Mouse (Mus musculus) heart, embryonic 11.5 days (tissue): ENCODE data around the gene Mccc2. TPM values are rescaled to one million over a fixed set of nuclear protein-coding genes. Genes with fewer than 3 reads are reported as not detected.
"Not testable (repeated sequence)": the region's sequence is repeated elsewhere in the genome, so short reads cannot be mapped to it uniquely, and the experiment has no call there.

Source experiments
- ATAC-seq: fragments of 200-750 bp; cut with Nextera tagmentation; replicated peaks from 2 replicates; pipeline ENCODE4 v1.8.0; 2017; ENCODE audit warnings: moderate library complexity; ENCODE audit not compliant: insufficient number of reproducible peaks, low FRiP score, low TSS enrichment
- H3K27ac ChIP-seq: fragments of 300-500 bp; sonication (generic); 2 replicates; pipeline ENCODE4 v1.5.1; 2014; ENCODE audit warnings: mild to moderate bottlenecking, low read depth, low read length
- H3K27me3 ChIP-seq: fragments of 300-500 bp; sonication (generic); 2 replicates; pipeline ENCODE4 v1.6.1; 2014; ENCODE audit warnings: mild to moderate bottlenecking, low read length, mixed read lengths; ENCODE audit not compliant: control insufficient read depth, insufficient read depth
- H3K36me3 ChIP-seq: fragments of 300-500 bp; sonication (generic); 2 replicates; pipeline ENCODE4 v1.6.1; 2014; ENCODE audit warnings: mild to moderate bottlenecking, low read length, moderate library complexity, mixed read lengths; ENCODE audit not compliant: control insufficient read depth, insufficient read depth
- H3K4me1 ChIP-seq: fragments of 300-500 bp; sonication (generic); 2 replicates; pipeline ENCODE4 v1.6.1; 2014; ENCODE audit warnings: low read length; ENCODE audit not compliant: control insufficient read depth, insufficient read depth
- H3K4me2 ChIP-seq: fragments of 300-500 bp; sonication (generic); 2 replicates; pipeline ENCODE4 v1.6.1; 2014; ENCODE audit warnings: mild to moderate bottlenecking, moderate library complexity
- H3K4me3 ChIP-seq: fragments of 300-500 bp; sonication (generic); 2 replicates; pipeline ENCODE4 v1.5.1; 2014; ENCODE audit warnings: low read depth, low read length
- H3K9ac ChIP-seq: fragments of 300-500 bp; sonication (generic); 2 replicates; pipeline ENCODE4 v1.6.1; 2014; ENCODE audit warnings: mild to moderate bottlenecking, low read depth, low read length, moderate library complexity
- H3K9me3 ChIP-seq: fragments of 300-500 bp; sonication (generic); replicated peaks from 2 replicates; pipeline ENCODE4 v1.6.1; 2016; ENCODE audit warnings: low read length; ENCODE audit not compliant: control insufficient read depth
- whole genome bisulfite sequencing: fragments of 180-500 bp; shearing (Covaris S2); extraction: QIAGEN DNeasy Blood & Tissue Kit; methylation state at CpG from one replicate; pipeline ENCODE4 v1.1.7; 2014; ENCODE audit not compliant: insufficient replicate concordance; 5-methylcytosine and 5-hydroxymethylcytosine counted together
- polyA plus RNA-seq: library from polyadenylated mRNA; unstranded; fragments of >200 nt; fragmentation: Nextera tagmentation; extraction: Ambion mirVana; gene quantifications from 2 replicates; pipeline ENCODE4 v1.2.1, GENCODE M21; 2014

The Mccc2 gene
- polyA plus RNA-seq = 31.0 and 34.2 TPM in 2 replicates

GRCm38 (mm10) chr13:100014906-100015895 lies at the start of gene Mccc2:
Mccc2 (minus strand) TSS chr13:100015639.
- peak within 1 kb of the TSS; percentile 94 for H3K4me2 ChIP-seq
- 3% methylated on average over 47 of the region's 47 CpGs for WGBS
- ATAC-seq = peak; percentile 100
- no peaks in the 10 kb centered on the region for H3K27me3 ChIP-seq
- peak within 1 kb of the TSS; percentile 86 for H3K9ac ChIP-seq
- H3K4me3 ChIP-seq = peak within 1 kb of the TSS; percentile 87
- no peaks in the 10 kb centered on the region; the same call in 1 of the 2 replicates for H3K36me3 ChIP-seq
- peaks cover 12% of the 10 kb centered on the region for H3K4me1 ChIP-seq
- H3K9me3 ChIP-seq = no peaks in the 10 kb centered on the region
- peak within 1 kb of the TSS; percentile 66 for H3K27ac ChIP-seq

GRCm38 (mm10) chr13:100063936-100064335 lies 48.5 kb upstream of the Mccc2 start:
- no peak for ATAC-seq
- no peak overlapping the region for H3K27ac ChIP-seq
- H3K9ac ChIP-seq = no peak overlapping the region
- H3K9me3 ChIP-seq = no peaks in the 10 kb centered on the region
- no peaks in the 10 kb centered on the region for H3K4me1 ChIP-seq
- H3K36me3 ChIP-seq = peaks cover 28% of the 10 kb centered on the region
- no peaks in the 10 kb centered on the region for H3K27me3 ChIP-seq
- WGBS = 71% methylated on average over 3 of the region's 3 CpGs
- no peak overlapping the region for H3K4me2 ChIP-seq
- no peak overlapping the region for H3K4me3 ChIP-seq

GRCm38 (mm10) chr13:100057738-100058137 lies 42.3 kb upstream of the Mccc2 start:
- WGBS = 93% methylated on average over 8 of the region's 8 CpGs
- not testable (repeated sequence) for H3K4me1 ChIP-seq, H3K27me3 ChIP-seq, H3K4me2 ChIP-seq, H3K27ac ChIP-seq, H3K9ac ChIP-seq, H3K9me3 ChIP-seq, H3K4me3 ChIP-seq, ATAC-seq
- H3K36me3 ChIP-seq = peaks cover 33% of the 10 kb centered on the region

- 90% methylated on average over 6 of the region's 6 CpGs for WGBS
- Histone ChIP-seq H3K4me2 (no peak overlapping the region), H3K9me3 (no peaks in the 10 kb centered on the region), H3K36me3 (peaks cover 42% of the 10 kb centered on the region), H3K4me3 (no peak overlapping the region), H3K9ac (no peak overlapping the region), H3K27me3 (no peaks in the 10 kb centered on the region), H3K4me1 (no peaks in the 10 kb centered on the region), H3K27ac (no peak overlapping the region)
- no peak for ATAC-seq
Measured at GRCm38 (mm10) chr13:100026013-100026412, 10.6 kb upstream of the Mccc2 start.

- WGBS = 89% methylated on average over 9 of the region's 9 CpGs
- Histone ChIP-seq H3K4me1 (peaks cover 12% of the 10 kb centered on the region), H3K27ac (no peak overlapping the region), H3K36me3 (no peaks in the 10 kb centered on the region; the same call in 1 of the 2 replicates), H3K27me3 (no peaks in the 10 kb centered on the region), H3K4me2 (no peak overlapping the region), H3K9me3 (no peaks in the 10 kb centered on the region), H3K4me3 (no peak overlapping the region), H3K9ac (no peak overlapping the region)
- ATAC-seq = no peak
Measured at GRCm38 (mm10) chr13:100016891-100017290, 1.5 kb upstream of the Mccc2 start.

- Histone ChIP-seq H3K9me3 (no peaks in the 10 kb centered on the region), H3K36me3 (no peaks in the 10 kb centered on the region; the same call in 1 of the 2 replicates), H3K27ac (peak overlapping the region; percentile 29; the same call in 1 of the 2 replicates), H3K27me3 (no peaks in the 10 kb centered on the region), H3K4me1 (peaks cover 12% of the 10 kb centered on the region), H3K9ac (peak overlapping the region; percentile 86), H3K4me2 (peak overlapping the region; percentile 94), H3K4me3 (peak overlapping the region; percentile 87)
- ATAC-seq = 0 out of 2 replicates have a peak, but pooled peaks have one; percentile 12
- WGBS = 13% methylated on average over 8 of the region's 8 CpGs
Measured at GRCm38 (mm10) chr13:100015937-100016336, 498 bp upstream of the Mccc2 start.

- Histone ChIP-seq H3K9me3 (no peaks in the 10 kb centered on the region), H3K4me3 (no peak overlapping the region), H3K27ac (no peak overlapping the region), H3K9ac (no peak overlapping the region), H3K4me2 (no peak overlapping the region), H3K27me3 (no peaks in the 10 kb centered on the region), H3K4me1 (no peaks in the 10 kb centered on the region), H3K36me3 (no peaks in the 10 kb centered on the region)
- ATAC-seq = no peak
- 85% methylated on average over 12 of the region's 12 CpGs for WGBS
Measured at GRCm38 (mm10) chr13:100005911-100006496, 9.4 kb downstream of the Mccc2 start.

GRCm38 (mm10) chr13:100001790-100002196 lies 13.6 kb downstream of the Mccc2 start:
- no peaks in the 10 kb centered on the region for H3K36me3 ChIP-seq
- H3K9me3 ChIP-seq = no peaks in the 10 kb centered on the region
- no peak overlapping the region for H3K4me3 ChIP-seq
- no peak overlapping the region for H3K4me2 ChIP-seq
- ATAC-seq = no peak; the same call in 1 of the 2 replicates
- no peak overlapping the region for H3K9ac ChIP-seq
- H3K27ac ChIP-seq = no peak overlapping the region
- no peaks in the 10 kb centered on the region for H3K27me3 ChIP-seq
- 32% methylated on average over 5 of the region's 5 CpGs for WGBS
- H3K4me1 ChIP-seq = no peaks in the 10 kb centered on the region
